Mouse (Mus musculus) liver, adult (tissue): ENCODE measurements around the gene Rora.

Experiments used
- GATA4 ChIP-seq: IDR thresholded peaks from 2 replicates; pipeline ENCODE4 v1.6.1; 2014; ENCODE audit warnings: mild to moderate bottlenecking, low read length; ENCODE audit not compliant: insufficient replicate concordance

The Rora gene

DNA sequence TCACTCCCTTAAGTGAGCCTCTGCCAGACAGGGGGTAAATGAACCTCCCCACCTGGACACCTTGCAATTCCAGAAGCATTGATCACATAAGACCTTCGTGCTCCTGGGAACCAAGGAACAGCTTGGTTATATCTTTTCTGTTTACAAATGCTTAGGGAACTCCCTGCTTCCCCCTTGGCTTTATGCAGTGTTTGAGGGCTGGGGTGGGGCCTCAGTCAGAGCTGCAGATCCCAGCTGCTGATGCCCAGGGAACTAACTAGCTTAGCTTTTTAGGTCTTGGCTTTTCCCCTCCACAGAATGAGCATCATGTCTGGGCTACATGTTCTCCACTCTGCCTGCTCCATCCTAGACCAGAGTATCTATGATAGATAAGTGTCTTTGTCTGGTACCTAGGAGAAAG is 116.1 kb downstream of the Rora start:
- no peak for TF ChIP-seq GATA4

GRCm38 (mm10) chr9:68771383-68771782 is 117.8 kb downstream of the Rora start:
- no peak for TF ChIP-seq GATA4

- TF ChIP-seq GATA4: no peak
Measured at GRCm38 (mm10) chr9:68773770-68774169, 120.2 kb downstream of the Rora start.

DNA sequence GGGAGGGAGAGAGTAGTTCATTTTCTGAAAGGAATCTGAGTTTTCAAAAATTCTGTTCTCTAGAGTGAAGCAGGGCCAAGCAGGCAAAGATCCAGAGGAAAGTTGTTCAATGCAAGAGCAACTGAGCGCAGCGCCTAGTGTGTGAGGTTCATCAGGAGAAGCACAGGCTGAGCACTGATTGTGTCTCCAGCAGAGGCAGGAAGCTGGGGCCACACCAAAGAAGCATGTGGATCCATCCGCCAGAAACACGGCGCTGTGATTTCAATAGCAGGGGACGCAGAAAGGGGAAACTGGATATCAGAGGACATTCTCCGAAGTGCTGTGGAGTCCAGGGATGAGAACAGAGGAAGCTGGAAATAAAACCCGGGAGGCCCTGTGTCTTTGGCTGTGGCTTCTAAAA is 128.4 kb downstream of the Rora start:
- no peak; the same call in 1 of the 2 replicates for TF ChIP-seq GATA4

- TF ChIP-seq GATA4: no peak
Measured at GRCm38 (mm10) chr9:68782604-68783003, 129.0 kb downstream of the Rora start.

GRCm38 (mm10) chr9:68783246-68783645 is 129.7 kb downstream of the Rora start:
- TF ChIP-seq GATA4: no peak

GRCm38 (mm10) chr9:68786614-68787293 is 133.2 kb downstream of the Rora start:
- no peak for TF ChIP-seq GATA4

DNA sequence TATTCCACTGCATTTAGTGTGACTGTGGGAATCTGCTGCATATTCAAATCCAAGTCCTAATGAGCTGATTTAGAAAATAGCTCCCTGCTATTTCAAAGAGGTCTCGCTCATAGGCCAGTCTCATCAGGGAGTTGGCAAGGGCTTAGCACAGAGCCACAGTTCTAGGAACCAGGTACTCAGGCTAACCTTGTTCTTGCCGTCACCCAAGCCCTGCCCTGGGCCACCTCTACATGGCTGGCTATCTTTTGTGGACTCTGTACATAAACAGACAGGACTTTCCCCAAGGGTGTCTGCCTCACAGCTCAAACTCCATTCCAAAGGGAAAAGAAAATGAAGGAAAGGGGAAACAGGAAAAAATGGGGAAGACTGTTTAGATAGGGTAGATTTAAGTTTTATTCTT is 134.1 kb downstream of the Rora start:
- TF ChIP-seq GATA4: no peak

DNA sequence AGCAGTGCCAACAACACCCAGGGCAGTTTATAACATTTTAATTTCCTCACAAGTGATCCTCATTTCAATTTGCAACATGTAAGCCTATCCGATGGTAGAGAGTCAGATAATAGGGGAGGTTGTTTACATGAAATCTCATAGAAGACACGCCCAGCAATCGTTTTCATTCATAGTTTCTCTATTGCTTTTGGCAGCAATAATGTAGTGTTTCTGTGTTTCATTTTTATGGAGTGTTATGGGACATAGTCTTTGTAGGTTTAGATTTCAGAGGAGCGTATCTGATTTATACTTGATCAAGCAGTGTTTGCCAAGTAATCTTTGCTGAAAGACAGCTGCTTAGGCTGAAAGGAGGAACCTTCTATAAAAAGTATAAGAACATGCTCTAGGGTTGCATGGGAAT is 137.3 kb downstream of the Rora start:
- TF ChIP-seq GATA4: no peak

- no peak for TF ChIP-seq GATA4
Measured at GRCm38 (mm10) chr9:68791982-68792540, 138.5 kb downstream of the Rora start.

- TF ChIP-seq GATA4: no peak
Measured at GRCm38 (mm10) chr9:68795314-68795713, 141.7 kb downstream of the Rora start.

GRCm38 (mm10) chr9:68798221-68798620 is 144.6 kb downstream of the Rora start:
- no peak for TF ChIP-seq GATA4

DNA sequence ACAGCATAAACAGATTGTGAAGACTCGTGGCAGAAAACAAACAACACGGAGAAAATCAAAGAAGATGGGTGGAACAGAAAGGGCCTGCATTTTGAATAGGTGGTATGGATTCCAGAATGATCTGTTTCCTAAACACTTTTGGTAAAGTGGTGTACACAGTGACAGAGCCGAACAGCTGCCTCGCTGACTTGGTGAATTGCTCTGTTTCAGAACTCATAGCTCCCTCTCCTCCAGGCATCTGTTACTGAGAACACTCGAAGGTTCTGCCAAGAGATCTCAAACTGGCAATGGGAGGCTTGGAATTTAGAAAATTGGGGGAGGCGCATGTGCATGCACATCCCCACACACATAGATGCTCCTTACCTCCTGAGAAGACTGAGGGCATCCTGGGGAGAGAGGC is 145.5 kb downstream of the Rora start:
- TF ChIP-seq GATA4: no peak

- no peak for TF ChIP-seq GATA4
Measured at GRCm38 (mm10) chr9:68804229-68804628, 150.6 kb downstream of the Rora start.

GRCm38 (mm10) chr9:68805776-68806175 is 152.2 kb downstream of the Rora start:
- no peak for TF ChIP-seq GATA4

- no peak for TF ChIP-seq GATA4
Measured at GRCm38 (mm10) chr9:68807735-68808134, 154.1 kb downstream of the Rora start.

DNA sequence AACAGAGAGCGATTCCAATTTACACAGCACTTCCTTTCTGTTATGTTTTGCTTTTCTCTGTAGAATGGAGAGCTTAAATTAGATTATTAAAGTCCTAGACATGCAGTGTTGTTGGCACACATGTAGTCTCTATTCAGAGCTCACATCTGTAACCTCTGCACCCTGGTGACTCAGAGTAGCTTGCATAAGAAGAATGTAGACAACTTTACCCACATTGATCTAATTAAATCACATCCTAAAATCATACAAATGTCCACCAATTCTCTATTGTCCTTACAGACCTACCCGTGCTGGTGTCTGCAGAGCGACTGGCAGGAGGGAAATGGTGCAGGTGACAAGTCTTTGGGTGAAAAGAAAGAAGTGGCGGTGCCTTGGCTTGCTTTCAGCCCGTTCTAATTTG is 155.9 kb downstream of the Rora start:
- no peak for TF ChIP-seq GATA4

GRCm38 (mm10) chr9:68814723-68815122 is 161.1 kb downstream of the Rora start:
- no peak for TF ChIP-seq GATA4

- TF ChIP-seq GATA4: no peak
Measured at GRCm38 (mm10) chr9:68815877-68816276, 162.3 kb downstream of the Rora start.
